Mouse (Mus musculus) granulocyte monocyte progenitor cell, adult 5-6 weeks (primary cell): ENCODE measurements around the gene Baz1a. TPM values are rescaled to one million over a fixed set of nuclear protein-coding genes. Genes with fewer than 3 reads are reported as not detected.

Experiments used
- ATAC-seq: replicated peaks from 2 replicates; pipeline ENCODE4 v1.8.0; 2016; ENCODE audit warnings: mild to moderate bottlenecking, moderate TSS enrichment, inconsistent platforms; ENCODE audit not compliant: poor library complexity, severe bottlenecking
- total RNA-seq, 2 experiments: library from RNA; stranded (forward) in 1 of 2; stranded (reverse) in 1 of 2; fragments of 200-712, 200-1000 nt in 1 of 2; fragments of >200 nt in 1 of 2; fragmentation: Nextera tagmentation in 1 of 2; gene quantifications; 2 replicates each; pipeline ENCODE4 v1.2.3; 2014 to 2017

The Baz1a gene
- total RNA-seq, 2 experiments from 2014 or later: 153 to 156 TPM

- peak; percentile 90 for ATAC-seq
Observed at GRCm38 (mm10) chr12:54862606-54863535, 151.3 kb downstream of the Baz1a start, which contains the start of gene Cfl2. Cfl2 (minus strand) TSS chr12:54862877.

GRCm38 (mm10) chr12:54861991-54862605, 152.1 kb downstream of the Baz1a start:
- ATAC-seq: peak; percentile 33

GRCm38 (mm10) chr12:54859531-54859930, 154.6 kb downstream of the Baz1a start:
- no peak for ATAC-seq

- no peak for ATAC-seq
Observed at GRCm38 (mm10) chr12:54850551-54850950, 163.6 kb downstream of the Baz1a start.

GRCm38 (mm10) chr12:54844415-54844814, 169.7 kb downstream of the Baz1a start:
- ATAC-seq: peak; percentile 82

Other genes with a start within 250 kb of the Baz1a start
- 47.8 and 71.6 TPM in 2 replicates for gene Snx6, start 218.6 kb downstream of the Baz1a start, total RNA-seq (2014; fragmentation: Nextera tagmentation)
- gene Snx6, start 218.6 kb downstream of the Baz1a start, total RNA-seq (2017): 77.0 and 77.2 TPM in 2 replicates
- 22.2 and 33.0 TPM in 2 replicates for gene Cfl2, start 151.5 kb downstream of the Baz1a start, total RNA-seq (2014; fragmentation: Nextera tagmentation)
- gene Cfl2, start 151.5 kb downstream of the Baz1a start, total RNA-seq (2017): 23.1 and 27.1 TPM in 2 replicates
- not detected in 2 replicates for gene Gm20403, start 27.8 kb downstream of the Baz1a start, total RNA-seq (2014; fragmentation: Nextera tagmentation)
- gene Gm20403, start 27.8 kb downstream of the Baz1a start, total RNA-seq (2017): not detected in 2 replicates
- 5.2 and 36.6 TPM in 2 replicates for gene 2700097O09Rik, start 65.8 kb upstream of the Baz1a start, total RNA-seq (2014; fragmentation: Nextera tagmentation)
- 10.6 and 12.1 TPM in 2 replicates for gene 2700097O09Rik, start 65.8 kb upstream of the Baz1a start, total RNA-seq (2017)
- gene Srp54a, start 65.9 kb upstream of the Baz1a start, total RNA-seq (2014; fragmentation: Nextera tagmentation): 80.6 and 85.1 TPM in 2 replicates
- 237 and 257 TPM in 2 replicates for gene Srp54a, start 65.9 kb upstream of the Baz1a start, total RNA-seq (2017)
- gene Fam177a, start 110.1 kb upstream of the Baz1a start, total RNA-seq (2014; fragmentation: Nextera tagmentation): 7.7 TPM in 1 of 2 replicates, not detected in the other
- 10.7 and 11.1 TPM in 2 replicates for gene Fam177a, start 110.1 kb upstream of the Baz1a start, total RNA-seq (2017)
- gene Srp54b, start 140.8 kb upstream of the Baz1a start, total RNA-seq (2014; fragmentation: Nextera tagmentation): 23.0 and 23.9 TPM in 2 replicates
- 78.1 and 98.4 TPM in 2 replicates for gene Srp54b, start 140.8 kb upstream of the Baz1a start, total RNA-seq (2017)
- gene 1700047I17Rik2, start 185.2 kb upstream of the Baz1a start, total RNA-seq (2014; fragmentation: Nextera tagmentation): 2.1 and 9.4 TPM in 2 replicates
- gene 1700047I17Rik2, start 185.2 kb upstream of the Baz1a start, total RNA-seq (2017): not detected in 2 replicates
- 39.1 and 52.6 TPM in 2 replicates for gene Srp54c, start 215.8 kb upstream of the Baz1a start, total RNA-seq (2014; fragmentation: Nextera tagmentation)
- gene Srp54c, start 215.8 kb upstream of the Baz1a start, total RNA-seq (2017): 102 and 105 TPM in 2 replicates